Mouse (Mus musculus) liver, adult 2 months (tissue): ENCODE measurements at regions not wholly inside any gene's neighbourhood (a gene's known extent, or its start where the extent isn't known, plus 50 kb on each side); places are given as distances from the start of the nearest gene placed in this dataset.

Experiments used
- CTCF ChIP-seq: fragments of 200-500 bp; IDR thresholded peaks from 2 replicates; pipeline ENCODE4 v1.5.1; 2011; ENCODE audit warnings: low read depth, low read length, control low read depth
- POLR2A ChIP-seq: fragments of 200-500 bp; IDR thresholded peaks from 2 replicates; pipeline ENCODE4 v1.6.1; 2011; ENCODE audit warnings: low read length, control low read depth; ENCODE audit not compliant: insufficient read depth; ENCODE audit errors: extremely low read depth

DNA sequence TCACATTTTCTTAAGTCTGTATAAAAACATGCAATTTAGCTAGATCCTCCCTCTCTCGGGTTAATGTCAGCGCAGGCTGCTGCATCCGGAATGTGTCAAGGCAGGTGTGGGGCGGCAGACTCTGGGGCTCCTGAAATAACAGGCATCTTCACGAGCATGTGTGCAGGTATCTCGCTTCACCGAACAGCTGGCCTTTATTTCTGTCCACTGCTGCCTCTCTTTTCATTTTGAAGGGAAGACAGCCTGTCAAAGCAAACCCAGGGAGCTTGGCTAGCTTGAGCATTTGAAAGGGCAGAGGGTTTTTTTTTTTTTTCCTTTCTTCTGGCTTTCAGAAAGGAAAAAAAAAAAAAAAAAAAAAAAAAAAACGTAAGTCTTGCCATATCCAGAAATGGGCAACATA is 230.4 kb upstream of the Xylt1 start:
- TF ChIP-seq POLR2A (no peak), CTCF (no peak)
